Mouse (Mus musculus): ENCODE results near the gene Pik3ip1.

Gene Pik3ip1

GRCm38 (mm10) chr11:3382602-3383594 lies 52.7 kb downstream of the Pik3ip1 start:
- DNase-seq: peak; percentile 59

- DNase-seq: peak; percentile 94
These were observed 56.8 kb downstream of the Pik3ip1 start for GRCm38 (mm10) chr11:3386941-3387368.

GRCm38 (mm10) chr11:3387482-3388196 lies 57.4 kb downstream of the Pik3ip1 start:
- DNase-seq: no peak

GRCm38 (mm10) chr11:3389996-3390395 lies 59.8 kb downstream of the Pik3ip1 start:
- DNase-seq: no peak

GRCm38 (mm10) chr11:3390789-3391188 lies 60.6 kb downstream of the Pik3ip1 start:
- DNase-seq: no peak

GRCm38 (mm10) chr11:3392526-3392925 lies 62.3 kb downstream of the Pik3ip1 start:
- DNase-seq: no peak

All from thymus, postnatal 4 days (tissue).